Mouse (Mus musculus) hindbrain, embryonic 15.5 days (tissue): ENCODE data around the gene Smpdl3a. TPM values are rescaled to one million over a fixed set of nuclear protein-coding genes. Genes with fewer than 3 reads are reported as not detected.

ENCODE experiments used
- ATAC-seq: fragments of 200-750 bp; cut with Nextera tagmentation; 2 replicates; pipeline ENCODE4 v1.8.0; 2017; ENCODE audit warnings: low read depth, moderate number of reproducible peaks, moderate TSS enrichment; ENCODE audit not compliant: low FRiP score
- H3K27ac ChIP-seq: fragments of 300-500 bp; sonication (generic); replicated peaks from 2 replicates; pipeline ENCODE4 v1.5.1; 2015; ENCODE audit warnings: mild to moderate bottlenecking, inconsistent platforms
- H3K27me3 ChIP-seq: fragments of 300-500 bp; sonication (generic); 2 replicates; pipeline ENCODE4 v1.6.1; 2015; ENCODE audit warnings: control low read depth, inconsistent platforms
- H3K36me3 ChIP-seq: fragments of 300-500 bp; sonication (generic); 2 replicates; pipeline ENCODE4 v1.6.1; 2015; ENCODE audit warnings: control low read depth, inconsistent platforms
- H3K4me1 ChIP-seq: fragments of 300-500 bp; sonication (generic); replicated peaks from 2 replicates; pipeline ENCODE4 v1.6.1; 2015; ENCODE audit warnings: control low read depth, inconsistent platforms
- H3K4me2 ChIP-seq: fragments of 300-500 bp; sonication (generic); 2 replicates; pipeline ENCODE4 v1.6.1; 2015; ENCODE audit warnings: moderate library complexity, mild to moderate bottlenecking, inconsistent platforms
- H3K4me3 ChIP-seq: fragments of 300-500 bp; sonication (generic); 2 replicates; pipeline ENCODE4 v1.5.1; 2015; ENCODE audit warnings: mild to moderate bottlenecking, inconsistent platforms
- H3K9ac ChIP-seq: fragments of 300-500 bp; sonication (generic); 2 replicates; pipeline ENCODE4 v1.6.1; 2015; ENCODE audit warnings: inconsistent platforms
- H3K9me3 ChIP-seq: fragments of 300-500 bp; sonication (generic); 2 replicates; pipeline ENCODE4 v1.6.1; 2016; ENCODE audit warnings: control low read depth, inconsistent platforms
- WGBS: fragments of 180-500 bp; shearing (Covaris S2); methylation state at CpG from one replicate; pipeline ENCODE4 v1.1.7; 2015; 5-methylcytosine and 5-hydroxymethylcytosine counted together
- polyA plus RNA-seq: library from polyadenylated mRNA; unstranded; fragments of >200 nt; fragmentation: Nextera tagmentation; extraction: Ambion mirVana; gene quantifications from 2 replicates; pipeline ENCODE4 v1.2.1, GENCODE M21; 2015

Gene Smpdl3a
- polyA plus RNA-seq: 28.5 and 32.1 TPM in 2 replicates

DNA sequence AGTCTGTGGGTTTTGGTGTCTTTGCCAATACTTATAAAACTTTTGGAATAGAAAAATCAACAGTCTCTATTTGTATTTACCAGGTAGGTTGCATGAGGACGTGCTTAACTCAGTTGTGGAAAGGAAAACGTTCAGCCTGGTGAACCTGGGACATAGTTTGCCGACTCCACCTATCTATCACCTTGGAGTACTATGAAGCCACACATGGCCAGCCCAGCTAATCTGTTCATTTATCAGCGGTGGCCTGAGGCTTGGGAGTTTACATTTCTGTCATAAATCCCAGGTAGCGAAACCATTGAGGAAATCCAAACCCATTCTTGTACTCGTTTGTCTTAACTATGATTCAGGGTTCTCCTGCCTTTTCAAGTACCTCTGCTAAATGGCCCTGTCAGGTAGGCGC is at the start of gene Smpdl3a:
Smpdl3a (plus strand) TSS at position 318 of the 400 bp plus-strand sequence.
- Histone ChIP-seq H3K27ac (peak within 1 kb of the TSS; percentile 69), H3K9me3 (peaks cover 6% of the 10 kb centered on the region; the same call in 1 of the 2 replicates), H3K36me3 (no peaks in the 10 kb centered on the region), H3K4me3 (peak within 1 kb of the TSS; percentile 58), H3K9ac (peak within 1 kb of the TSS; percentile 61), H3K4me1 (peaks cover 17% of the 10 kb centered on the region), H3K4me2 (peak within 1 kb of the TSS; percentile 95), H3K27me3 (no peaks in the 10 kb centered on the region)
- ATAC-seq: no peak
- 81% methylated on average over 7 of the region's 7 CpGs for WGBS

- Histone ChIP-seq H3K4me3 (no peak overlapping the region), H3K9me3 (no peaks in the 10 kb centered on the region), H3K36me3 (no peaks in the 10 kb centered on the region), H3K27ac (no peak overlapping the region; the same call in 1 of the 2 replicates), H3K9ac (no peak overlapping the region), H3K4me1 (no peaks in the 10 kb centered on the region), H3K4me2 (no peak overlapping the region), H3K27me3 (no peaks in the 10 kb centered on the region)
- ATAC-seq: no peak
Observed at GRCm38 (mm10) chr10:57745452-57745851, 48.7 kb upstream of the Smpdl3a start.

DNA sequence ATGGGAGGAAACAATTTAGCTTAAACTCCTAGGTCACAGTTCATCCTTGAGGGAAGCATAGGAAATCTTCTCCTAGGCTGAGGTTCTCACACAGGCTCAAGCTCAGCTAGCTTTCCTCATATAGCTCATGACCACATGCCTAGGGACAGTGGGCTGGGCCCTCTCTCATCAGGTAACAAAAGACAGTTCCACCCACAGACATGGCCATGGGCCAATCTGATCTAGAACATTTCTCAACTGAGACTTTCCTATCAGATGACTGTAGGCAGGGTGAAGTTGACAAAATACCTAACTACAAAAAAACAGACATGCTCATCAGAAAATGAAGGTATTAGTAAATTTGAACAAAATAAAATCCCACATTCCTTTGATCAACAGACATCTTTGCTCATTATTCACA is 47.0 kb upstream of the Smpdl3a start:
- no peaks in the 10 kb centered on the region for H3K36me3 ChIP-seq
- H3K4me1 ChIP-seq: no peaks in the 10 kb centered on the region
- no peaks in the 10 kb centered on the region for H3K27me3 ChIP-seq
- H3K27ac ChIP-seq: no peak overlapping the region
- no peak for ATAC-seq
- H3K4me3 ChIP-seq: no peak overlapping the region
- H3K4me2 ChIP-seq: no peak overlapping the region
- no peaks in the 10 kb centered on the region for H3K9me3 ChIP-seq
- H3K9ac ChIP-seq: no peak overlapping the region

DNA sequence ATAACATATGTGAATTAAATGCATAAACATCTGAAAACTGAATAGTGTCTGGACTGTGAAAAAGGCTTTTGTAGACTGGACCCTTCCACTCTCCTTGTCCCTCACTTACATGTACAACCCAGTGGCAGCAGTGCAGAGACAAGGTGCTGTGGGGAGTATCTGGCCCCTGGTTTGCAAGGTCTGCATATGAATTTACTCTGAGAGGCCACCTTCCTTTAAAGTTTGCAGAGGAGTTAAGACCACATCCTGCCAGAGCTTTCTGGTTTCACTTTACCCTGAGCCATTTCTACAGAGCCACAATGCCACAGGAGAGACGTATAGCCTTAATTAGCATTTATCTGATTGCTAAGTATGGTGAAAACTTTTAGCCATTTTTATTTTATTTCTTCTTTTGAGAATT is 40.8 kb upstream of the Smpdl3a start:
- Histone ChIP-seq H3K9ac (no peak overlapping the region), H3K4me1 (no peaks in the 10 kb centered on the region), H3K9me3 (no peaks in the 10 kb centered on the region), H3K36me3 (no peaks in the 10 kb centered on the region), H3K27ac (no peak overlapping the region), H3K4me3 (no peak overlapping the region), H3K4me2 (no peak overlapping the region), H3K27me3 (no peaks in the 10 kb centered on the region)
- WGBS: 94% methylated on average over 1 of the region's 1 CpGs
- ATAC-seq: no peak

DNA sequence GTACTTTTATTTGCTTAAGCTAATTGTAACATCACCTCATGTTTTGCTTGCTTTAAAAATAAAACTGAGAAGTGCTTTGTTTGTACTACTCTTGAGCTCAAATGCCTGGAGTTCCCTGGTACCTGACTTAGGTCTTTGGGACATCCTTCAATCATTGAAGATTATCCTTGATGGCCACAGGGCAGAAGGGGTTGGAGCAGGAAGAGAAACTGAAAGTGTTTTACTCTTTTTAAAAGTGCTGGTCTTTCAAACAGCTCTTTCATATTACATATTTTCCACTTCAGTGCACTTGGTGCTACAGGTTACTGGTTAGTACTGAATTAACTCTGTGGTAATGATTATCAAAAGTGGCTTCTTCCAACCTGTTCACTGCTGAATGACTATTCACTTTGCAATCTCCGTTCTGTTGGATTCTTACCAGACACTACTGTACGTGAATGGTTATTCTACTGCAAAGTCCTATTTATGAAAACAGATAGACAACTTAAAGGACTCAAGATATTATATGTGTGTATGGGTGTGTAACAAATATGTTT is 38.9 kb upstream of the Smpdl3a start:
- no peaks in the 10 kb centered on the region for H3K36me3 ChIP-seq
- H3K27me3 ChIP-seq: no peaks in the 10 kb centered on the region
- 92% methylated on average over 2 of the region's 2 CpGs for WGBS
- no peaks in the 10 kb centered on the region for H3K9me3 ChIP-seq
- no peak overlapping the region for H3K27ac ChIP-seq
- ATAC-seq: no peak
- H3K4me2 ChIP-seq: no peak overlapping the region
- H3K9ac ChIP-seq: no peak overlapping the region
- H3K4me1 ChIP-seq: no peaks in the 10 kb centered on the region
- H3K4me3 ChIP-seq: no peak overlapping the region

DNA sequence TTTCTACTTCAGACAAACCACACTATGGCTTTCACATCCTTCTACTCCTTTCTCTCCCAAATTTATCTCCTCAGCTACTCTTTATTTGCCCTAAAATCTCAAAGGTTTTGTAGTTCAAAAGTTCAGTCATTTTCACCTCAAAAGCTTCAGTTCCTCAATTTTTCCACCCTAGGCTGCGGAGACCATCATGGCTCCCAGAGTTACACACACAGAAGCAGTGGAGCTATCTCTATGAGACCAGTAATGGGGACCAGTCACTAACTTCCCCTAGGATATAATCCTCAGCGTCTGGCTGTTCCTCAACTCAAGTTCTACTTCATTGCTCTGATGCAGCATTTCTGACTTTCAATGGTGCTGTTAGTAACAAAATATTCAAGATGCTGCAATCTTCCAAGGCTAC is 35.1 kb upstream of the Smpdl3a start:
- ATAC-seq: no peak
- WGBS: 97% methylated on average over 2 of the region's 2 CpGs
- no peaks in the 10 kb centered on the region for H3K36me3 ChIP-seq

GRCm38 (mm10) chr10:57760694-57761093 is 33.4 kb upstream of the Smpdl3a start:
- 76% methylated on average over 3 of the region's 3 CpGs for WGBS
- no peaks in the 10 kb centered on the region for H3K36me3 ChIP-seq
- no peak overlapping the region for H3K27ac ChIP-seq
- H3K27me3 ChIP-seq: no peaks in the 10 kb centered on the region
- no peak overlapping the region for H3K4me2 ChIP-seq
- H3K9ac ChIP-seq: no peak overlapping the region
- no peaks in the 10 kb centered on the region for H3K9me3 ChIP-seq
- H3K4me3 ChIP-seq: no peak overlapping the region
- no peak for ATAC-seq
- H3K4me1 ChIP-seq: no peaks in the 10 kb centered on the region

More for the DNA sequence above, 35.1 kb upstream of the Smpdl3a start:
- Histone ChIP-seq H3K27ac (no peak overlapping the region), H3K4me1 (no peaks in the 10 kb centered on the region), H3K4me2 (no peak overlapping the region), H3K9ac (no peak overlapping the region), H3K9me3 (no peaks in the 10 kb centered on the region), H3K27me3 (no peaks in the 10 kb centered on the region), H3K4me3 (no peak overlapping the region)

- Histone ChIP-seq H3K9ac (no peak overlapping the region), H3K4me1 (no peaks in the 10 kb centered on the region), H3K4me2 (no peak overlapping the region), H3K9me3 (no peaks in the 10 kb centered on the region), H3K27ac (no peak overlapping the region), H3K27me3 (no peaks in the 10 kb centered on the region), H3K4me3 (no peak overlapping the region), H3K36me3 (no peaks in the 10 kb centered on the region)
- 24% methylated on average over 1 of the region's 1 CpGs for WGBS
- ATAC-seq: no peak
Observed at GRCm38 (mm10) chr10:57763044-57763443, 31.1 kb upstream of the Smpdl3a start.

DNA sequence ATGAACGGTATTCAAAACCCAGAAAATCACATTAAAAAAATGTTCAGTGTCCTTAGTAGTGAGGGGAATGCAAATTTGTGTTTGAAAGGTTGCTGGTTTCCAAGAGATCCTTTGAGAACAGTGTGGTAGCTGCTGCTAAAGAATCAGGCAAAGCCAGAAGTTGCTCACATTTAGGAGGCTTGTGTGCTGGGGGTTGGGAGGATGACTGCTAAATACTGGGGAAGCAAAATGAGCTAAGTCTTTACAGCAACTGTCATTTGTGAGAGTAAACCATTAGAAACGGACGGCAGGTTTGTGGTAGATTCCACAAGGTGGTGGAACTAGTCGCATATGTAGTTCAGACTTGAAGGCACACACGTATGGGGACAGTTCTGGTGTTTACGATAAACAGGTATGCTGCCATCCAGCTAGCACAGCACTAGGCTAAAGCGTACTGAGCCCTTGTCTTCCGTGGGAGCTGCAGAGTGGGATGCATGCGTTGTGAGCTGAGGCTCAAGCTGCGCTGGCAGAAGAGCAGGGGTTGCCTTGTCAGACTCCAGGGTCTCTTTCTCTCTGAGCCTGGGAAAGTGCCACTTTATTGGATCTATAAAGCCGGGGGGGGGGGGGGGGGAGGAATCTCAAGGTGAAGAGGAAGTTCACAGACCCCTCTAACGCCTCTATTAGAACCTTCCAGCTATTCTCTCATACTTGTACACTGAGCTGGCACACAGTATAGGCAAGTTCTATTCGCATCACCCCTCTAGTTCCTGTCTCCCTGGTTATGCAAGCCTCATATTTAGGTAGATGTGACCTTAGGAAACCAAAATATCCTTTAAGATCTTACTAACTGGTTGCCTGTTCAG is 10.6 kb upstream of the Smpdl3a start:
- Histone ChIP-seq H3K4me3 (peak overlapping the region; percentile 24), H3K9ac (peak overlapping the region; percentile 34; the same call in 1 of the 2 replicates), H3K9me3 (no peaks in the 10 kb centered on the region), H3K27ac (peak overlapping the region; percentile 82), H3K27me3 (no peaks in the 10 kb centered on the region), H3K4me2 (peak overlapping the region; percentile 55), H3K36me3 (no peaks in the 10 kb centered on the region), H3K4me1 (peaks cover 18% of the 10 kb centered on the region)
- peak; percentile 81 for ATAC-seq
- whole genome bisulfite sequencing: 10% methylated on average over 12 of the region's 13 CpGs

- WGBS: 2% methylated on average over 7 of the region's 7 CpGs
Observed at GRCm38 (mm10) chr10:57784131-57784875, 9.8 kb upstream of the Smpdl3a start.

GRCm38 (mm10) chr10:57784876-57785150 is 9.3 kb upstream of the Smpdl3a start, which contains the start of gene Fabp7:
Fabp7 (plus strand) TSS chr10:57784881.
- Histone ChIP-seq H3K4me2 (peak within 1 kb of the TSS; percentile 55), H3K4me1 (peaks cover 18% of the 10 kb centered on the region), H3K27ac (peak within 1 kb of the TSS; percentile 82), H3K36me3 (no peaks in the 10 kb centered on the region), H3K9me3 (no peaks in the 10 kb centered on the region), H3K27me3 (no peaks in the 10 kb centered on the region), H3K9ac (peak within 1 kb of the TSS; percentile 49), H3K4me3 (peak within 1 kb of the TSS; percentile 35)
- WGBS: 6% methylated on average over 7 of the region's 7 CpGs
- no peak for ATAC-seq

More at GRCm38 (mm10) chr10:57784131-57784875, 9.8 kb upstream of the Smpdl3a start:
- H3K9ac ChIP-seq: peak overlapping the region; percentile 49
- H3K27me3 ChIP-seq: no peaks in the 10 kb centered on the region
- H3K4me1 ChIP-seq: peaks cover 18% of the 10 kb centered on the region
- H3K4me2 ChIP-seq: peak overlapping the region; percentile 55
- peak overlapping the region; percentile 35 for H3K4me3 ChIP-seq
- H3K9me3 ChIP-seq: no peaks in the 10 kb centered on the region
- peak; percentile 93 for ATAC-seq
- H3K36me3 ChIP-seq: no peaks in the 10 kb centered on the region
- H3K27ac ChIP-seq: peak overlapping the region; percentile 82

GRCm38 (mm10) chr10:57785552-57785951 is 8.6 kb upstream of the Smpdl3a start:
- 17% methylated on average over 2 of the region's 2 CpGs for WGBS
- Histone ChIP-seq H3K9me3 (no peaks in the 10 kb centered on the region), H3K4me1 (peaks cover 18% of the 10 kb centered on the region), H3K27me3 (no peaks in the 10 kb centered on the region), H3K4me2 (peak overlapping the region; percentile 55), H3K36me3 (no peaks in the 10 kb centered on the region), H3K27ac (peak overlapping the region; percentile 82), H3K9ac (peak overlapping the region; percentile 49), H3K4me3 (peak overlapping the region; percentile 35)
- no peak for ATAC-seq
